Comparison of ENCODE assay signal across 9 mouse cellular contexts in genomic region chr13:69696333-69696991, GRCm38 (mm10). TPM values are rescaled to one million over a fixed set of nuclear protein-coding genes. Genes with fewer than 3 reads are reported as not detected.
DNase-seq lines count a peak whose midpoint lies in the region; ATAC-seq and TF ChIP-seq lines count a peak whose summit lies in the region.
"Had no signal": no experiment of that assay in that cellular context is flagged by ENCODE, and none has a peak within 500 bp of the region (broad histone marks: within the 10 kb centered on the region; RNA-seq: fewer than 3 reads in every experiment).

No protein-coding gene starts in this region.

- H3K27me3 ChIP-seq in ES-Bruce4 (ENCODE audit: control insufficient read depth, insufficient read depth, low read length, poor library complexity, severe bottlenecking), result no peaks in the 10 kb centered on the region

- H3K36me3 ChIP-seq in ES-Bruce4 (ENCODE audit: control insufficient read depth, insufficient read depth, low read length, poor library complexity, severe bottlenecking), result no peaks in the 10 kb centered on the region
- H3K36me3 ChIP-seq: heart, embryonic 13.5 days had no signal

- no peak for TF ChIP-seq POLR2A in ES-Bruce4 (IDR thresholded peaks at IDR 0.05; ENCODE audit: insufficient read depth, low read length)
- TF ChIP-seq POLR2A in lung, adult 2 months (IDR thresholded peaks at IDR 0.05; ENCODE audit: borderline replicate concordance, extremely low read depth, low read depth, low read length), result no peak

- TF ChIP-seq EP300 in ES-Bruce4 (IDR thresholded peaks at IDR 0.05; ENCODE audit: insufficient read depth, low read depth, low read length), result no peak

- no peak overlapping the region for H3K27ac ChIP-seq in ES-Bruce4 (ENCODE audit: insufficient read depth, low read length)
- H3K27ac ChIP-seq: heart, embryonic 13.5 days had no signal

- no peaks in the 10 kb centered on the region for H3K9me3 ChIP-seq in ES-Bruce4 (replicated peaks; ENCODE audit: control insufficient read depth, insufficient read depth, low read length, poor library complexity, severe bottlenecking)
- H3K9me3 ChIP-seq: heart, embryonic 13.5 days had no signal

- peak; percentile 58 for ATAC-seq in granulocyte monocyte progenitor cell, adult 5-6 weeks (replicated peaks; ENCODE audit: poor library complexity, severe bottlenecking)
- no peak for ATAC-seq in activated CD4-positive, CD25-positive, alpha-beta regulatory T cell, adult 4 months

- peak; percentile 42 for DNase-seq in adrenal gland, adult 8-10 months
- peak; percentile 85 for DNase-seq in embryo, embryonic 10 days (ENCODE audit: low spot score)
- DNase-seq in layer of hippocampus, adult 18-20 months (ENCODE audit: low spot score in 2 of 2), result peak; percentile 62 to 92
- peak; percentile 20 for DNase-seq in lung, adult 2 months
- DNase-seq in retina, adult 2 months (ENCODE audit: low read depth, low spot score), result peak; percentile 37

- no peaks in the 10 kb centered on the region for H3K4me1 ChIP-seq in ES-Bruce4 (ENCODE audit: control insufficient read depth, insufficient read depth, low read length)
- no peaks in the 10 kb centered on the region for H3K4me1 ChIP-seq in lung, adult 2 months (ENCODE audit: control insufficient read depth, insufficient read depth, low read length)
- H3K4me1 ChIP-seq: heart, embryonic 13.5 days had no signal

- 38% methylated on average over 13 of the region's 13 CpGs for WGBS in lung, adult 2 months

- H3K9ac ChIP-seq in ES-Bruce4 (ENCODE audit: low read depth, poor library complexity, severe bottlenecking), result no peak overlapping the region
- H3K9ac ChIP-seq: heart, embryonic 13.5 days had no signal

- TF ChIP-seq CTCF in ES-Bruce4 (IDR thresholded peaks at IDR 0.05; ENCODE audit: low read depth, low read length), result peak; percentile 97
- TF ChIP-seq CTCF in lung, adult 2 months (IDR thresholded peaks at IDR 0.05; ENCODE audit: insufficient read depth, low read length), result peak; percentile 41; the same call in 1 of the 2 replicates

- no peak overlapping the region for H3K4me3 ChIP-seq in ES-Bruce4 (ENCODE audit: low read depth, low read length)
- no peak overlapping the region for H3K4me3 ChIP-seq in lung, adult 2 months (replicated peaks; ENCODE audit: extremely low read depth, low read depth, low read length)
- H3K4me3 ChIP-seq: heart, embryonic 13.5 days had no signal

RNA-seq across cellular contexts. Expression of gene Ube2ql1, which starts 43.2 kb away (rescaled TPM):
- polyA plus RNA-seq in ES-Bruce4 (2011; ENCODE audit: insufficient read depth, insufficient read length, low read depth, missing spikeins), result 1.0 and 1.5 TPM in 2 replicates
- 1 to 10 TPM in 3 of 4 experiments, under 1 TPM in 1; 0.68 to 2.6 (median 1.7) TPM for total RNA-seq in adrenal gland, adult 8-10 months (2022)
- total RNA-seq in granulocyte monocyte progenitor cell, adult 5-6 weeks (2014; fragmentation: Nextera tagmentation), result not detected in 2 replicates
- total RNA-seq in granulocyte monocyte progenitor cell, adult 5-6 weeks (2017), result not detected in 2 replicates
- 100 to 1,000 TPM; 211 to 213 TPM for total RNA-seq in layer of hippocampus, adult 18-20 months (2021)
- 0.45 and 0.77 TPM in 2 replicates for polyA plus RNA-seq in lung, adult 2 months (2012; rRNA removed)
- not detected for polyA plus RNA-seq in activated CD4-positive, CD25-positive, alpha-beta regulatory T cell, adult 4 months (2017; shearing (Covaris generic))

Comparison
In these comparisons a context has a peak if more than half of its experiments do, and no peak if none do; other contexts are left out.
1. DNase-seq: peak in every context shown above with its lines; median percentile 85 in embryo, embryonic 10 days; 77 in layer of hippocampus, adult 18-20 months; 42 in adrenal gland, adult 8-10 months; 37 in retina, adult 2 months; 20 in lung, adult 2 months.
2. RNA of gene Ube2ql1, which starts 43.2 kb away (total RNA-seq): 211 to 213 TPM in layer of hippocampus, adult 18-20 months; 0.68 to 2.6 TPM in adrenal gland, adult 8-10 months and not detected in granulocyte monocyte progenitor cell, adult 5-6 weeks; every median in the first group is over 10 times any median in the second.